In the genomic region with DNA sequence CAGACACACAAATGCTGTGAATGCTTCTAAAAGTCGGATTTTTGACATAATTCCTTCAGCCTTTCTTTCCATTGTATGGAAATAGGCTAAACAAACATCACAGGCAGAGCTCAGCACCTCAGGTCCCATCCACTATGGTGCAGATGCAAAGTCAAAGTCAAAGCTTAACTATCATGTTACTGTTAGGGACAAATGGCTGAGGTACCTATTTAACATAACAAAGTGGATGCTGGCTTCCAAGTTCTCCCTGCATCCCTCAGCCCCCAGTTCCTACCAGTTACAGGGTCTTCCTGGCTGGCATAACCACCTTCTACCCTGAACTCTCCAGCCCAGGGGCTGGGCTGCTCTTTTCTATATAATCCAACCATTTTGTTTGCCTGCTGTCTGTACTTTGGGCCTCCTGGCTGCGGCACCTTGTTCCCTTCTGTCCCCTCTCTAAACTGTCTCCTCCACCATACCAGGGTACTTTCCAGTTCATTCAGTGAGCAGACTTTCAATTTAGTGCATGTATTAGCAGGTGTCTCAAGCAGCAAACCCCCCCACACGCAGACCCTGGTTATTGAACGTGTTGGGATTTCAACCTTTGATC, we compare ENCODE assay signal across 11 mouse cellular contexts. TPM values are rescaled to one million over a fixed set of nuclear protein-coding genes. Genes with fewer than 3 reads are reported as not detected.
"Had no signal": no experiment of that assay in that cellular context is flagged by ENCODE, and none has a peak within 500 bp of the region (broad histone marks: within the 10 kb centered on the region; RNA-seq: fewer than 3 reads in every experiment).

No protein-coding gene starts in this region.

- H3K27ac ChIP-seq: intestine, embryonic 15.5 days; limb, embryonic 12.5 days; neural tube, embryonic 12.5 days; stomach, postnatal 0 days had no signal

- H3K27me3 ChIP-seq: intestine, embryonic 15.5 days; limb, embryonic 12.5 days; neural tube, embryonic 12.5 days had no signal

- H3K36me3 ChIP-seq: intestine, embryonic 15.5 days; limb, embryonic 12.5 days; neural tube, embryonic 12.5 days had no signal

- H3K9me3 ChIP-seq: intestine, embryonic 15.5 days; limb, embryonic 12.5 days; neural tube, embryonic 12.5 days had no signal

- DNase-seq: kidney, adult 2 months; kidney, postnatal 25 days; layer of hippocampus, postnatal 36 days; midbrain, embryonic 14.5 days; thymus, postnatal 4 days had no signal

- H3K4me3 ChIP-seq: intestine, embryonic 15.5 days; limb, embryonic 12.5 days; neural tube, embryonic 12.5 days had no signal

- H3K4me1 ChIP-seq: intestine, embryonic 15.5 days; limb, embryonic 12.5 days; neural tube, embryonic 12.5 days had no signal

- H3K9ac ChIP-seq: intestine, embryonic 15.5 days; limb, embryonic 12.5 days; neural tube, embryonic 12.5 days had no signal

- ATAC-seq: intestine, embryonic 15.5 days had no signal

- H3K4me2 ChIP-seq: intestine, embryonic 15.5 days; limb, embryonic 12.5 days; neural tube, embryonic 12.5 days had no signal

RNA-seq across cellular contexts. Expression of a gene that starts 27.6 kb away (rescaled TPM):
- total RNA-seq: monocyte, adult 5-6 weeks; neutrophil, adult 5-6 weeks had no signal
